Mouse (Mus musculus): ENCODE results near the gene Enho.

DNA sequence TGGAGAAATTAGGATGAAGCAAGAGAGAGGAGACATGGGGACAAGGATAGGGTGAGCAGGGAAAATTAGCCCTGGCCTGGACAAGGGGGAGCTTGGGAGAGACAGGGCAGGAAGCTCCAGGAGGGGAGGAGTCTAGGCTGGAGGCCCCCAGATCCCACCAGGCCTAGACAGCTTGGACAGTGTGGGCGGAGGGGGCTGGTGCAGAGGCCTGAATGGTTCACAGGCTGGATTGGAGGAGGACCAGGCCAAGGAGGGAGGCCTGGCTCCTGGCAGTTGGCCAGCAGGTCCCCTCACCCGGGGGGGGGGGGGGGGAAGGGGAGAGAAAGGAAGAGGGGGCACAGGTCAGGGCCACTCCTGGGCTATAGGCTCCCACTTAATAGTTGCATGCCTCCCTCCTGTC is 39.2 kb upstream of the Enho start:
- TF ChIP-seq CTCF (IDR thresholded peaks at IDR 0.05; ENCODE audit: extremely low read depth, insufficient read depth, low read length) (no peak), POLR2A (IDR thresholded peaks at IDR 0.05; ENCODE audit: extremely low read depth, insufficient read depth, low read length) (no peak)

Data from cortical plate, adult 2 months (tissue).